Mouse (Mus musculus) E14TG2a.4 (cell line): ENCODE measurements at regions not wholly inside any gene's neighbourhood (a gene's known extent, or its start where the extent isn't known, plus 50 kb on each side); places are given as distances from the start of the nearest gene placed in this dataset.

Experiments
- CTCF ChIP-seq: conservative IDR thresholded peaks from 2 replicates; pipeline ENCODE4 v1.5.1; 2014; ENCODE audit warnings: low read length
- NANOG ChIP-seq: IDR thresholded peaks from 2 replicates; pipeline ENCODE4 v1.6.1; 2014; ENCODE audit warnings: borderline replicate concordance, low read length, mixed read lengths
- POU5F1 ChIP-seq: IDR thresholded peaks from 2 replicates; pipeline ENCODE4 v1.6.1; 2014; ENCODE audit warnings: low read length, borderline replicate concordance

DNA sequence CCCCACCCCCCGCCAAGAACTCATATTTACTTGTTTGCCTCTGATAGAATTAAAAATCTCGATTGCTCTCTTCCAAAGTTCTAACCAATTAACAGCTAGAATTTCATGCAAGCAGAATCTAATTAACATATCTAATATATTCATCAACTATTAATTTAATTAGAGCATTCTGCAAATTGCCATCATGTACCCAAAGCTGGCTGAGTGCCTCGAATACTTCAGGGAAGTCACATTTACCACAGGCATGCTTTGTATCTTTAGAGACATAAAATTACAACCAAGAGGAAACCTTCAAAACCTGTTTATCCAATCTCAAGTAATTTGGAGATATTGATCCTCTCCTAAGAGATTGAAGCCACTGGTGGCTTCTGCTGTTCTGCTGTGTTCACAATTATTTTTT is 401.6 kb upstream of the Nmur2 start:
- no peak for TF ChIP-seq CTCF
- no peak for TF ChIP-seq NANOG
- no peak for TF ChIP-seq POU5F1
